Mouse (Mus musculus) hindbrain, embryonic 12.5 days (tissue): ENCODE results near the gene Shld1. TPM values are rescaled to one million over a fixed set of nuclear protein-coding genes. Genes with fewer than 3 reads are reported as not detected.

Source experiments
- ATAC-seq: fragments of 200-750 bp; cut with Nextera tagmentation; 2 replicates; pipeline ENCODE4 v1.8.0; 2017; ENCODE audit warnings: moderate TSS enrichment; ENCODE audit not compliant: low FRiP score
- H3K27ac ChIP-seq: fragments of 300-500 bp; sonication (generic); 2 replicates; pipeline ENCODE4 v1.5.1; 2016; ENCODE audit warnings: mild to moderate bottlenecking
- H3K27me3 ChIP-seq: fragments of 300-500 bp; sonication (generic); 2 replicates; pipeline ENCODE4 v1.6.1; 2016; ENCODE audit warnings: mild to moderate bottlenecking
- H3K36me3 ChIP-seq: fragments of 300-500 bp; sonication (generic); 2 replicates; pipeline ENCODE4 v1.6.1; 2016; ENCODE audit warnings: mild to moderate bottlenecking
- H3K4me1 ChIP-seq: fragments of 300-500 bp; sonication (generic); 2 replicates; pipeline ENCODE4 v1.6.1; 2016
- H3K4me2 ChIP-seq: fragments of 300-500 bp; sonication (generic); replicated peaks from 2 replicates; pipeline ENCODE4 v1.6.1; 2016; ENCODE audit warnings: mild to moderate bottlenecking
- H3K4me3 ChIP-seq: fragments of 300-500 bp; sonication (generic); 2 replicates; pipeline ENCODE4 v1.5.1; 2016; ENCODE audit warnings: mild to moderate bottlenecking
- H3K9ac ChIP-seq: fragments of 300-500 bp; sonication (generic); 2 replicates; pipeline ENCODE4 v1.6.1; 2016; ENCODE audit warnings: mild to moderate bottlenecking, moderate library complexity
- H3K9me3 ChIP-seq: fragments of 300-500 bp; sonication (generic); replicated peaks from 2 replicates; pipeline ENCODE4 v1.6.1; 2016; ENCODE audit warnings: mild to moderate bottlenecking
- WGBS: fragments of 180-500 bp; shearing (Covaris S2); methylation state at CpG from one replicate; pipeline ENCODE4 v1.1.7; 2016; 5-methylcytosine and 5-hydroxymethylcytosine counted together
- polyA plus RNA-seq: library from polyadenylated mRNA; unstranded; fragments of >200 nt; fragmentation: Nextera tagmentation; extraction: Ambion mirVana; gene quantifications from 2 replicates; pipeline ENCODE4 v1.2.1, GENCODE M21; 2016

The Shld1 gene
- polyA plus RNA-seq, 1 experiment from 2014 or later, result 19.9 TPM

DNA sequence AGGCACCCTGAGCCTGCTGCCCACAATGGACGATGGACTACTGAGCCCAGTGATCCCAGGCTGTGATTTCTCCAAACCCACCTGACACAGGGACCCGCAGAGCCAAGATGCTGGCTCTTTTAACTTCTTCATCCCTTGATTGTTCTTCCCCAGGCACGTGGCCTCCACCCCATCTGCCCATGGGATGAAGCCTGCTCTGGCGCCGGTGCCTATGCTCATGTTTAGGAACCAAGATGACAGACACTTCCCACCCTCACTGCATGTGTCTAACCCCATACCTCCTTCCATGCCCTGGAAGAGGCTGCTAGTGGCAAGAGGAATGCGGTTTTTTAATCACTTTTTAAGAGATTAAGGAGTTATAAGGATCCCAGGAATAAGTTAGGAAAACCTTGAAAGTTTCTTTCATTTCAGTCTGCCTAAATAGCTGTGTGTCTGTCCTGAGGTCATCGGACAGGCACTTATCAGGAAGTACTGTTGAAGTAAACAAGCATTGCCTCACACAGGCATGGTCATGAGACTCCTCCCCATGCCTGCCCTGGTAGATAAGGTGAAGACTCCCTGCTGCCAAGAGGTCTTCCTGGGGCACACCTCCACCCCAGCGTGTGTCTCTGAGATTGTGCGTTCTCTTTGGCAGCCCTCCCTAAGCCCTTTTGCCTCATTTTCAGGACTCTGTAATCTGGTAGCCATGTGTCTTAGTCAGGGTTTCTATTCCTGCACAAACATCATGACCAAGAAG is 8.8 kb downstream of the Shld1 start:
- no peaks in the 10 kb centered on the region for H3K27me3 ChIP-seq
- no peak overlapping the region for H3K9ac ChIP-seq
- 88% methylated on average over 9 of the region's 9 CpGs for WGBS
- no peak for ATAC-seq
- no peak overlapping the region for H3K4me2 ChIP-seq
- H3K36me3 ChIP-seq, result peaks cover 13% of the 10 kb centered on the region; the same call in 1 of the 2 replicates
- H3K4me1 ChIP-seq, result no peaks in the 10 kb centered on the region
- no peak overlapping the region for H3K27ac ChIP-seq
- no peaks in the 10 kb centered on the region for H3K9me3 ChIP-seq
- no peak overlapping the region for H3K4me3 ChIP-seq

GRCm38 (mm10) chr2:132696519-132696918 is 9.8 kb downstream of the Shld1 start:
- H3K27ac ChIP-seq, result 0 out of 2 replicates have a peak overlapping the region, but pooled peaks have one; percentile 6
- ATAC-seq, result no peak
- no peak overlapping the region for H3K4me3 ChIP-seq
- H3K4me1 ChIP-seq, result no peaks in the 10 kb centered on the region
- no peak overlapping the region for H3K4me2 ChIP-seq
- no peak overlapping the region for H3K9ac ChIP-seq
- H3K36me3 ChIP-seq, result peaks cover 13% of the 10 kb centered on the region; the same call in 1 of the 2 replicates
- 92% methylated on average over 5 of the region's 5 CpGs for WGBS
- H3K27me3 ChIP-seq, result no peaks in the 10 kb centered on the region
- no peaks in the 10 kb centered on the region for H3K9me3 ChIP-seq

- Histone ChIP-seq H3K9me3 (no peaks in the 10 kb centered on the region), H3K27ac (no peak overlapping the region), H3K4me3 (no peak overlapping the region), H3K9ac (no peak overlapping the region), H3K4me1 (no peaks in the 10 kb centered on the region), H3K27me3 (no peaks in the 10 kb centered on the region), H3K4me2 (no peak overlapping the region), H3K36me3 (peaks cover 13% of the 10 kb centered on the region; the same call in 1 of the 2 replicates)
- no peak for ATAC-seq
- WGBS, result 91% methylated on average over 5 of the region's 5 CpGs
Observed at GRCm38 (mm10) chr2:132697256-132697655, 10.5 kb downstream of the Shld1 start.

DNA sequence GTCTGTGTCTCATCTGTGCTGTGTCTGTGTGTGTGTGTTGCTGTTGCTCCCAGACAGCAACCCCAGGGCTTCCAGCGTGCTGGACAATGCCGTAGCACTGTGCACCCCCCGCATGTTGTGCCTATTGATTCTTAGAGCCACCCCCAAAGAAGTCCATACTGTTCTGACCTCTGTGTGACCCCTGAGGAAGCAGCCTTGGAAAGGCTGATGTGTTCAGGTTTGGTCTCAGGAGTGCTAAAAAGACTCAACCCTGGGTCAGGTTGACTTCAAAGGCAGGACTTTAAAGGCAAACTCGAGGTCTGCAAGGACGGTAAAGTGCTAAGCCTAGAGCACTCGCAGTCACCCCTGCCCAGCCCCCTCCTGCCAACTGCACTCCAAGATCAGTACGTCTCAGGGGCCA is 11.0 kb downstream of the Shld1 start:
- Histone ChIP-seq H3K9ac (no peak overlapping the region), H3K4me1 (no peaks in the 10 kb centered on the region), H3K9me3 (no peaks in the 10 kb centered on the region), H3K36me3 (peaks cover 13% of the 10 kb centered on the region; the same call in 1 of the 2 replicates), H3K27me3 (no peaks in the 10 kb centered on the region), H3K27ac (no peak overlapping the region), H3K4me3 (no peak overlapping the region), H3K4me2 (no peak overlapping the region)
- no peak for ATAC-seq
- 76% methylated on average over 7 of the region's 7 CpGs for WGBS

DNA sequence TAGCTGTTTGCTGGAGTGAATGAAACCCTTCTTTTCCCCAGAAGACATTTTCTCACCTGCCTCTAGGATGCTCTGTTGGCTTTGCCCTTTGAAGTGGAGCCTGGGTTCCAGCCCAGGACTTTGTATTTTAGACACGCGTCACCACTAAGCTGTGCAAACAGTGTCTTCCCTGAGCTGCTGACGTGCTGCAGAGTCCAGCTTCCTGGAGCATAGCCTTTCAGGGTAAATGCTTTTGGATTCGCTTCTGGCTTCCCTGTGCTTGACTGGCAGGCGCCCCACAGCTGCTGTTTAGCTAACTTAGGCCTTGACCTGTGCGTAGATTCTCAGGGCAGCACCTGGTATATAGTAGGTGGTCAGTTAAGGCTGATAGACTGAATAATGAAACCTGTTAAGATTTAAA is 11.7 kb downstream of the Shld1 start:
- Histone ChIP-seq H3K4me1 (no peaks in the 10 kb centered on the region), H3K36me3 (peaks cover 13% of the 10 kb centered on the region; the same call in 1 of the 2 replicates), H3K4me3 (no peak overlapping the region), H3K9ac (no peak overlapping the region; the same call in 1 of the 2 replicates), H3K9me3 (no peaks in the 10 kb centered on the region), H3K27me3 (no peaks in the 10 kb centered on the region), H3K27ac (no peak overlapping the region), H3K4me2 (no peak overlapping the region)
- WGBS, result 74% methylated on average over 6 of the region's 6 CpGs
- no peak for ATAC-seq

DNA sequence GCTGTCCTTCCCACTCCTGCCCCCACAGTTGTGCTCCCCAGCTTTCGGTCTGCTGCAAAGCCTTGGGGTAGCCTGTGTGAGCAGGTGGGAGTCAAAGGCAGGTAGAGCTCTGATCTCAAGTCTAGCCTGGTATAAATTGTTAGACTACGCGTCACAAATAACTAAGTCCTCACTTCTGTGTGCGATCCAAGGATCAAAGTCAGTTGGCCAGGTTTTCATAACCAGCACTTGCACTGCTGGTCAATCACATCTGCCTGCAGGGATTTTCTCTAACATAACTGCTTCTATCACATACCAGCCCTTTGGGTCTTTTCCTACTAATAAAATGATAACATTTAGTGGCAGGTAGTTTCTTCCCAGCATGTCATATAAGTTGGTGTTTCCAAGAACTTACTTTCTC is 14.2 kb downstream of the Shld1 start:
- 98% methylated on average over 4 of the region's 4 CpGs for WGBS
- H3K4me2 ChIP-seq, result no peak overlapping the region
- 0 out of 2 replicates have a peak, but pooled peaks cover 6% of the 10 kb centered on the region for H3K36me3 ChIP-seq
- H3K27ac ChIP-seq, result no peak overlapping the region
- H3K9ac ChIP-seq, result no peak overlapping the region
- no peak for ATAC-seq
- no peaks in the 10 kb centered on the region for H3K9me3 ChIP-seq
- H3K4me3 ChIP-seq, result no peak overlapping the region
- H3K4me1 ChIP-seq, result no peaks in the 10 kb centered on the region
- H3K27me3 ChIP-seq, result no peaks in the 10 kb centered on the region

DNA sequence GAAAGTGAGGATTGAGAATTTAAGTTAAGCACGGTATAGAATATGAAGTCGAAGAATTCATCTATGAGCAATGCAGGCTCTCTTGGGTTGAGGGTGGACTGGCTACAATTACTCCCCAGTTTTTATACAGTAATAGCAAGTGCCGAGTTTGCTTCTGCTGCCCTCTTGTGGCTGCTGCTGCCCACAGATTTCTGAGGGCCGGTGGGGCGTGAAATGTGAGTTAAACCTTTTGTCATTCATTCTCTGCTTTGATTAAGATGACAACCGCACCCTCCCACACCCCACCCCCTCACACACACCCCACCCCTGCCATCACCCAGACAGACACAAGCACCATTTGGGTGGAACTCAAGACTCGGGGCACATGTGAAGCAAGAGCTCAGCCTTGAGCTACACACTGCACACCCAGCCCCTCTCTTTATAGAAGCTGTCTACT is 14.7 kb downstream of the Shld1 start:
- Histone ChIP-seq H3K9ac (no peak overlapping the region), H3K4me1 (no peaks in the 10 kb centered on the region), H3K27ac (no peak overlapping the region), H3K27me3 (no peaks in the 10 kb centered on the region), H3K4me2 (no peak overlapping the region), H3K36me3 (0 out of 2 replicates have a peak, but pooled peaks cover 6% of the 10 kb centered on the region), H3K9me3 (no peaks in the 10 kb centered on the region), H3K4me3 (no peak overlapping the region)
- 13% methylated on average over 7 of the region's 7 CpGs for WGBS
- ATAC-seq, result peak; percentile 78

- no peaks in the 10 kb centered on the region for H3K4me1 ChIP-seq
- H3K36me3 ChIP-seq, result no peaks in the 10 kb centered on the region
- H3K27me3 ChIP-seq, result no peaks in the 10 kb centered on the region
- no peak overlapping the region for H3K4me3 ChIP-seq
- no peak overlapping the region for H3K27ac ChIP-seq
- ATAC-seq, result no peak
- no peaks in the 10 kb centered on the region for H3K9me3 ChIP-seq
- H3K9ac ChIP-seq, result no peak overlapping the region
- WGBS, result 84% methylated on average over 10 of the region's 10 CpGs
- H3K4me2 ChIP-seq, result no peak overlapping the region
Observed at GRCm38 (mm10) chr2:132705251-132705992, 18.7 kb downstream of the Shld1 start.

DNA sequence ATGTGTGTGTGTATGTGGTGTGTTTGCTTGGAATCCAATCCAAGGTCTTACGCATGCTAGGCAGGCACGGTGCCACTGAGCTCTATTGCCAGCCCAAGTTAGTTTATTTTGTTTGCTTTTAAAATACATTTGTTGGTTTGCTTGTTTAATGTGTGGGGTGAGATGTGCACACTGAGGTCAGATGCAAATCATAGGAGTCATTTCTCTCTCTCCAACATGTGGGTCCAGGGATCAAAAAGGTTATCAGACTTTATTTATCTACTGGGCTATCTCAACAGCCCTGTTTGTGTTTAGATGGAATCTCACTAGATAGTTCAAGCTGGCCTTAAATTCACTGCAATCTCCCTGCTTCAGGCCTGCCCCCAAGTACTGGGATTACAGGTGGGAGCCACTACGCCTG is 19.6 kb downstream of the Shld1 start:
- Histone ChIP-seq H3K4me1 (no peaks in the 10 kb centered on the region), H3K4me3 (no peak overlapping the region), H3K4me2 (no peak overlapping the region), H3K36me3 (peaks cover 6% of the 10 kb centered on the region; the same call in 1 of the 2 replicates), H3K27ac (no peak overlapping the region), H3K9me3 (no peaks in the 10 kb centered on the region), H3K27me3 (no peaks in the 10 kb centered on the region), H3K9ac (no peak overlapping the region)
- ATAC-seq, result no peak
- 98% methylated on average over 3 of the region's 3 CpGs for WGBS

DNA sequence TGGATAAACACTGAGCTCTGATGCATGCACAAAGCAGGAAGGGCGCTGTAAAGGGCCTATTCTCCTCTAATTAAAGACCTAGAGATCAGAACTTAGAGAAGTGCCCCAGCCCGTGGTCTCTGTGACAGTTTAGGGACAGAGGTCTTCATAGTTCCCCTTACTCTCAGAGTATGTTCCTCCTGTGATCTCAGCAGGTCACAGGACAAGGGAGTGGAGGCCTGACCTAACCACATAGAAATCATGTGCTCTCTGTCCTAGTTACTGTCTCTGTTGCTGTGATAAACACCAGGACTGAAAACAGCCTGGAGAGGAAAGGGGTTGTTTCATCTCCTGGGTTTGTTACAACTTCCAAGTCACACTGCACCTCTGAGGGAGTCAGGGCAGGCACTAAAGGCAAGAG is 23.8 kb downstream of the Shld1 start:
- Histone ChIP-seq H3K36me3 (peaks cover 6% of the 10 kb centered on the region; the same call in 1 of the 2 replicates), H3K27ac (no peak overlapping the region), H3K9ac (no peak overlapping the region), H3K4me3 (no peak overlapping the region), H3K4me1 (peaks cover 4% of the 10 kb centered on the region; the same call in 1 of the 2 replicates), H3K9me3 (no peaks in the 10 kb centered on the region), H3K4me2 (no peak overlapping the region), H3K27me3 (no peaks in the 10 kb centered on the region)
- ATAC-seq, result no peak
- 76% methylated on average over 2 of the region's 2 CpGs for WGBS

- H3K4me3 ChIP-seq, result no peak overlapping the region
- peaks cover 6% of the 10 kb centered on the region; the same call in 1 of the 2 replicates for H3K36me3 ChIP-seq
- H3K9ac ChIP-seq, result no peak overlapping the region
- no peak overlapping the region for H3K4me2 ChIP-seq
- ATAC-seq, result no peak
- H3K4me1 ChIP-seq, result peaks cover 11% of the 10 kb centered on the region; the same call in 1 of the 2 replicates
- no peaks in the 10 kb centered on the region for H3K9me3 ChIP-seq
- no peak overlapping the region for H3K27ac ChIP-seq
- 88% methylated on average over 8 of the region's 8 CpGs for WGBS
- H3K27me3 ChIP-seq, result no peaks in the 10 kb centered on the region
Observed at GRCm38 (mm10) chr2:132712061-132712460, 25.3 kb downstream of the Shld1 start.

DNA sequence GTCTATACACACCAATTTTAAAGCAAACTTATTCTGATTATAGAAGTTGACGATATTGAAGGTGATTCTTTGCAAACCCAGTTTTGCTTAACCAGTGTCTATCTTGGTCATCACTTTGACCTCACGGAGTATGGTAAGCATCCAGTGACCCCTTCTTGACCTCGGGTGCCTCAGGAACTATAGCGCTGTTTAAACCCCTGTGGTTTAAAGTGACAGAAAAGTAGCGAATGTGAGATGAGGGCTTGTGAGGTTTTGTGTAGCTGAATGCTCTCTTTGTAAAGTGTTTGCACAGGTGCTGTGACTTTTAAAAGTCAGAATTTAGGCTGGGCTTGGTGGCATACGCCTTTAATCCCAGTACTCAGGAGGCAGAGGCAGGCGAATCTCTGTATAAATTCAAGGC is 27.8 kb downstream of the Shld1 start:
- Histone ChIP-seq H3K9ac (no peak overlapping the region), H3K36me3 (peaks cover 6% of the 10 kb centered on the region; the same call in 1 of the 2 replicates), H3K27me3 (no peaks in the 10 kb centered on the region), H3K4me1 (peaks cover 11% of the 10 kb centered on the region; the same call in 1 of the 2 replicates), H3K9me3 (no peaks in the 10 kb centered on the region), H3K4me3 (no peak overlapping the region), H3K4me2 (no peak overlapping the region), H3K27ac (no peak overlapping the region)
- 80% methylated on average over 7 of the region's 7 CpGs for WGBS
- ATAC-seq, result no peak
